Mouse (Mus musculus): ENCODE results near the gene Tph1.

Tph1 gene

DNA sequence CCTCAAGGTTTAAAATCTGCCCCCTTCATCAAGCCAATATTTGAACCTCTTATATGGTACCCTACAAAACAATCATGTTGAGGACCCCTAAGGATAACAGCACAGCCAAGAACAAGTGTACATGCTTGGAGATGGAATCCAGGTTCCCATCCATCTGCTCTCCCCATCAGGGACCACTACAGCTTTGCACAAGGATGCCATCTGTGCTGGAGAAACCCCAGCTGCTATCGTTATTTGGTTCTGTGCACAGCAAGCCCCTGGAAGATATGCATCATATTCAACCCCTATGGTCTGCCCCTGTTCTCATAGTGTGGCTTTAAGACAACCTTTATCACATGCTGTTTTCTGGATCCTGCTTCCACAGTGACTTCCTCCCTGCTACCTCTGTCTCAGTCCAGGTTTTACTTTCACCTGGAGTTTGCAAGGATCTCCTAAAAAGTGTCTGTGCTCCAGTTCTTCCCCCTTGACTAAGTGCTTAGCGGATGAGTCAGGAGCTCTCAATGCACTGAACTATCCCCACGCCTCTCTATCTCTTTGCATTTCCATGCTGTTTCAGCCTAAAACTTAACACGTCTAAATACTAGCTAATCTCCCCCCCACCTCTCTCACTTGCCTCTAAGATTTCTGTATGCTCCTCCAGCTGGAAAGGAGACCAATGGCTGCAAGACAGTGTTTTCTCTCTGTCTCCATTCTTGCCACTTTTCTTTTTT lies 23.8 kb downstream of the Tph1 start:
- DNase-seq (ENCODE audit: low read depth, low spot score), result no peak

DNA sequence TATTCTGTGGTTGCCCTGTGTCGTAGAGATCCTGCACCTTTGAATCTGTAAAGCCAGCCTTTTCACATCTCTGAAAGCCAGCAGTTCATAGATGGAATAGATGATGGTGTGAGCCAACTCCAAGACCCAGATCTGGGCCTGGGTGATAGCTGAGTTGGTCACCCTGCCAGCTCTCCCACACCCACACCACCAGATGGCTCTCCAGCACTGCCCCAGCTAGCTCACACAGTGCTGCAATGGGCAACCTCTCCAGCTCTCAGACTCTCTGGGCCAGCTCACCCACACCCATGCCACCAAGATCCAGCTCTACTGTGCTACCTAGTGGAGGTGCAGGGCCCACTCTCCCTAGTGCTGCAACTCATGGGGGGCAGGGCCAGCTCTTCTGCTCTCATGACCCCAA lies 29.2 kb downstream of the Tph1 start:
- DNase-seq (ENCODE audit: low read depth, low spot score), result peak; percentile 3

DNA sequence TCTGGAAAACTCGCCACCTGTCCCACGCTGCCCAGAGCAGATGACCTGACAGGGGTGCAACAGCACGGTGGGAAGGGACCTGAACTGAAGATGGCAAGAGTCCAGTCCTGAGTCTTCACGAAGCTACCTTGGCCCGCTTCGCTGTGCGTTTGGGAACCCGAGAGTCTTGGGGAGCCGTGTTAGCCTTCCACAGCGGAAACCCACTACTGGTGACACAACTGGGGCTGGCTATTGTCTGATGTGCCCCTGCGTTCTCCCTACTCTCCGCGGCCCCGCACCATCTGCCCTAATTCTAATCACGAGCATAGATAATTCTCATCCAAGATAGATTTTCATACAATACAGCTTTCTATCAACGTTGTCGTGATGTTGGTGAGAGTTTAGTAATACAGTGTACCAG lies 32.3 kb downstream of the Tph1 start:
- no peak for DNase-seq (ENCODE audit: low read depth, low spot score)

DNA sequence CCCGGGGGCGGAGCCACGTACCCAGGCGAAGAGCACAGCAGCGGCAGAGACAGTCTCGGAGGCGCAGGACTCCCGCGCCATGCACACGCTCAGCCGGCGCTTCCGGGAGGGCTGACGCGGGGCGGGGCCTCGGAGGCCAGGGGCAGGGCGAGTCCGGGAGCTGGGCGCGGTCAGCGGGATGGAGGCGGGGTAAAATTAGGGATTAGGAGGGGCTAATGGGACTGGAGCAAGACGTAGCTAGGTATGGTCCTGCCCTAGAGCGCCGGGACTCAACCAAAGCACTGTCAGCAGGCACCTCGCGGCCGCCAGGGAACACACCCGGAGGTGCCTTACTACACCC lies 32.7 kb downstream of the Tph1 start, which contains the start of gene Sergef:
TSS of gene Sergef (minus strand) at position 116 of the 340 bp plus-strand sequence.
- peak; percentile 74 for DNase-seq (ENCODE audit: low read depth, low spot score)

DNA sequence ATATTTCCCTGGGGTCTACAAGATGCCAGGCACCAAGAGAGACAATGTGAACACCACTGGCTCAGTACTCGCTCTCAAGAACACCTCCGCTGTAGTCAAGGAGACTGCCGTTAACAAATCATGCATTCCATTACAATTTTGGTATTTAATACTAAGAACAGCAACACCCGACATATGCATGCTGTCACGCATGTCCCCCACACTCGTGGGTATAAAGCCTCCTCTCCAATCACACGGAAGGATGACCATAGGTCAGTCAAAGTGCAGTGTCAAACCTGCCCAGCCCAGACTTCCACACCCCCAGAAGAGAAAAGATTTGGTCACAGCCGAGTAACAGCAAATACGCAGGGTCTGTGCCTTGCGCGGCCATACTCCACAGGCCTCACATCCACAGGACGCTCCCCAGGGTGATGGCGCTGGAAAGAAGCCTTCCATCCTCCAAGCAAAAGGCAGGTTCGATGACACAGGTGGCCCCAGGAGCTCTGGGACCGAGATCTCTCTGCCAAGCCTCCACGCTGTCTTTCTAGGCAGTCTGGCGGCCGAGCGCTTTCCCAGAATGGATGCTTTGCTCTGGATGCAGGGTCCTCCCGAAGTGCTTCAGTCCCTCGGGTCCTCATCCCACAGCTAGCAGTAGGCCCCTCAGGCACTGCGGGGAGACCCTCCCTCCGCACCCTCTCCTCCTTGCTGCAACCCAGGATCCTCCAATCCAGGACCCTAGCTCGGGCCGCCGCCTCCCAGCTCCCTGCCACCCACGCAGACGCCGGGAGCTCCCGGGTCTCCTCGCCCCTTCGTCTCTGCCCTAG lies 33.2 kb downstream of the Tph1 start:
- peak; percentile 6 for DNase-seq (ENCODE audit: low read depth, low spot score)

DNA sequence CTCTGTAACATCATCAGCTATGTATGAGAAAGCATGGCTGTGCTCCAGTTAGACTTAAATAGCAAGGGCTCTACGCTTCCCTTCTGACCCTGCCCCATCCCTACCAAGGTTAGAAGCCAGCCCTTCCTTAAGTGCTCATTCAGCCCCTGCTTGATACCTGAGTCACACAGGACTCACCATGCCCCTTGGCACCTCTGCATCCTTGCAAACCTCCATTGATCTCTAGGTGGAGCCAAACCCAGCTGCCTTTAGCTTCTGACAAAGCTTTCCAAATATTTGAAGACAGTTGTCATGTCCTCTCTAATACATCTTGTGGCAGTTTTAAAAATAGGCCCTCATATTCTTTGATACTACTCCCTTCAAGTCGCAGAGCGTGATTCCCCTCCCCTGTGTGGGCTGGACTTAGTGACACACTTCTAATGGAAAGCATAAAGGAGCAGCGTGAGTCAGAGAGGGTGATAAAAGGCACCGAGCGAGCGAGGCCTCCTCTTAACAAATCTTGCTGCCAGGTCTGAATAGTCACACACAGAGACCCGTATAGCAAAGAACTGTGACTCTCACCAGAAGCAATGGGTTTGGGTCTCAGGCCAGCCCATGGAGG lies 43.9 kb downstream of the Tph1 start:
- peak; percentile 38 for DNase-seq (ENCODE audit: low read depth, low spot score)

DNA sequence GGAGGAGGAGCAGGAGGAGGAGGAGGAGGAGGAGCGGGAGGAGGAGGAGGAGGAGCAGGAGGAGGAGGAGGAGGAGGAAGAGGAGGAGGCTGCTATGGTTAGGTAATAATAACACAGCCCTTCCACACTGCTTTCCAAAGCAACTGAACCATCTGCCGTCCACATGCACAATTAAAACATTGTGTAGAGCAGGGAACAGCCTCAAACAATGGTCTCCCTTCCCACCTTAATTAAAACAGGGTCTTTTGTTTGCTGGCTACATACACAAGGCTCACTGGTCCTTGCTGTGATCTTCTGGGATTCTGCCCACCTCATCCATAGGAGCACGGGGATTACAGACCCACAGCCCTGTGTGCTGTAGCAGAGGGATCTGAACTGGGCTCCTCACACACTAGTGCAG lies 48.4 kb downstream of the Tph1 start:
- DNase-seq (ENCODE audit: low read depth, low spot score), result no peak

DNA sequence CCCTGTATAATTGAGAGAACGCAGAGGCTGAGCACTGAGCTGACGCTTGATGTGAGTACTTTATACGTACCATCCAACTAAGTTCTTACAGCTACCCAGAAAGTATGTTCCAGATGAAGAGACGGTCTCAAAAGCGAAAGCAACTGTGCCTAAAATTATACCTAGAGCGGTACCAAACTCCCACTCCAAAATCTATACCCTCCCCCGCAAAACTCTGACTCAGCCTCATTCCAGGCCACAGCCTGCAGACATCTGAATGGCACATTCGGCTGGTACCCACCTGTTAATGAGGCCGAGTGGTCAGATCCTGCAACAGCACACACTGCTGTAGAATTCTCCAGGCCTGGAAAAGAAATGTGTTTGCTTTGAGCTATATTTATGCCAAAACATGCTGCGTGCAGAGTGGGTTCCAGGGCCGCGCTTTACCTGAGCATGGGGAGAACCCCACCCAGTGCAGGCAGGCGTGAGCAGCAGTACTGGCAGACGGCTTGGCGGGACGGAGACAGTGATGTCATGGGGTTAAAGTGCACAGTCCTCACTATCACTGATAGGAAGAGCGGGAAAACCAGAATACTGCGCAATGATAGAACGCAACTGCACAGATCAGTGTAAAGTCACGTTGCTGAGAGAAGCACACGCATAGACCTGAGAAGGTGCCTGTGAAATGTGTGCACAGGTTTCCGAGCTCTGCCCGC lies 53.8 kb downstream of the Tph1 start:
- DNase-seq (ENCODE audit: low read depth, low spot score), result no peak

DNA sequence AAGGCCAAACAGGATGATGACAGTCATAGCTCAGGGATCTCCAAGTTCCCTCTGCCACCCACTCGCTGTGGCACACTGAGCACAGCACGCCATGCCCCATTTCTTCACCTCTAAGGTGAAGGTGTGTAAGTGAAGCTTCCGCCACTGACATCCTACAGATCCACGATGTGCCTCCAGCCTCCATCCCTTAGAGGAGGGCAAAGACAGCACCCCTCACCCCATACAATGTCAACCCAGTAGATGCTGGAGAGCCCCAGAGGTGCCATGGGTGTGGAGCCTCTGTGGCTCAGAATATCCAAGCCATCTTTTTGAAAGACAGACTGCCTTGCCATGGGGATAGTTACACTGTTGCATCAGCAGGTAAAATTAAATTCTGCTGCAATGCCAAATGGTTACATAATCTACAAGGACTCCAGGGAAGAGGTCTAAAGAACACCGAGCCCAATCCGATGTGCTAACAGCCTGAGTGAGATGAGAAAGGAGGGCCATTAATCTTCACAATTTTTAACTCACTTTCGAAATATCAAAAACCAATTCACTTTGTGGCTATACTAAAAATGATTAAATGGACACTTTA lies 55.8 kb downstream of the Tph1 start:
- no peak for DNase-seq (ENCODE audit: low read depth, low spot score)

DNA sequence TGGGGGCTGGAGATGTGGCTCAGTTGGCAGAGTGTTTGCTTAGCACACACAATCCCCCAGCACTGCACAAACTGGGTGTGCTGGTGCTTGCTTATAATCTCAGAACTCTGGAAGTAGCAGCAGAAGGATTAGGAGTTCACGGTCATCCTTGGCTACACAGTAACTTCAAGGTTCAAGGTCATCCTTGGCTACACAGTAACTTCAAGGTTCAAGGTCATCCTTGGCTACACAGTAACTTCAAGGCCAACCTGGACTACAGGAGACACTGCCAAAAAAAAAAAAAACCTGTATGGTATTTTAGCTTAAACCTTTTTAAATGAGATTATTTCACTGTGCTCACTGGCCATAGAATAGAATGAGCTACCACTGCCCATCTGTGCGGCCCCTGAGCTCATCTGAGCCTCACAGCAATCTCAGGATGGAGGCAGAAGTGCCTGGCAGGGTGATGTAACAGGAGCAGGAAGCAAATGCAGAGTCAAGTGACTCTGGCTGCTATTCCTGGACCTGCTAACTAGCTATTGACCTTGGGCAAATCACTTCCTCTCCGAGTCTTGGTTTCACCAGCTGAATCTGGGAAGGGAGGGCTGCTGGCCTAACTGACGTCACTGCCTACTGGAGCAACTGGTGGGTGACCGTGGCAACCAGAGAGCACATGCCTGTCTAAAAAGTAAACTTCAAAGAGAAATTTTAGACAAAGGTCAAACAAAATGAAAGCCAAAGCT lies 56.9 kb downstream of the Tph1 start:
- DNase-seq (ENCODE audit: low read depth, low spot score), result no peak

DNA sequence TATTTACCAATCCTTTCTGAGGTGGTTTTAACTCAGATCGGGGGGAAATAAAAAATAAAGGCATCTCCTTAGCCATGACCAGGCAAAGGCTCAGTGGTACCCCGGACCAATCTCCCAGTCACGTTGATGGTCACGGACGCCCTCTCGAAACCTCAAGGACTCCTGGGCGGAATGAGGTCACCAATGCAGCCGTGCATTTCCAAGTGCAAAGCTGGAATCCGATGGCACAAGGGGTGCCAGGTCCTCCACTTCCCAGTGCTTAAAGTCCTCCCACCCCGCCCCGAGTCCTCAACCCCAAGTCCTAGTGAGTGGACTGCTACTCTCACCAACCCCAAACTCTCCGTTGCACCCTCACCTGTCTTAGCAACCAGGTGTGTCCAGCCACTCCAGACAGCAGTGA lies 58.1 kb downstream of the Tph1 start:
- no peak for DNase-seq (ENCODE audit: low read depth, low spot score)

DNA sequence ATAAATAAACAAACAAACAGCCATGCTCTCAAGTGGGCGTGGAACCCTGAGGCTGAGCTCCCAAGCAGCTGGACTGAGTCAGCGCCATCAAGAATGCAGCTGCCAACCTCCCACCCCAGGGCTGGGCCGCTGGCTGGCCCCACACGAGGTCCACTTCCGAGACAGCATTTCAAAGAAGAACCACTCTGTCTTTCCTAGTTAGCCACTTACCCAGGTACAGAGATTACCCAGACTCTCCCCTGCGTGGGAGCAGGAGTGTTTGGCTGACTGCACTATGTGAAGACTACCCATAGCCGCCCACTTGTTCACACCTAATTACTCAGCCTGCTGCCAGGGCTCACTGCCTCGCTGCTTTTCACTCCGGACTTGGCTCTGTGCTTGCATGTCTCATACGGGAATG lies 59.2 kb downstream of the Tph1 start:
- no peak for DNase-seq (ENCODE audit: low read depth, low spot score)

DNA sequence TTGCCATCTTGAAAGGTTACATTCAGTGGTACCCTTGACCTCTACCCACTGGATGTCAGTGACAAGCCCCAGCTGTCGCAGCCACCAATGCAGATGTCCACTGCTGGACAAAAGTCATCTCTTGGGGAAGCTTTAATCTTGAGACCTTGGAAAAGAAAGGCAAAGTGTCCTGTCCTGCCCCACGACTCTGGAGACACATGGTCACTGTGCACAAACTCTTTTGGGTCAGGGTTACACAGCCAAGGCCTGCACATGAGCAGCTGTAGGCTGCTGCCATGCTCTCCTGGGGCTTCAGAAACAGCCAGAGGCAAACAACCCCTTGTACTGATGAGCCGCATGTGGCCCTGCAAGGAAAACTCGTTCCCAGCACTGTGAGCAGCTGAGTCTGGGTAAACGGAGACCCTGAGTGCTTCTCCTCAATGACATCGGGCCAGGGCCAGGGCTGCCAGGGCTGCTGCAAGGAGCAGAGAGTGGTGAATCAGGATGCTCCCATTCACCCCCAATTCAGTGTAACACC lies 59.9 kb downstream of the Tph1 start:
- no peak for DNase-seq (ENCODE audit: low read depth, low spot score)

DNA sequence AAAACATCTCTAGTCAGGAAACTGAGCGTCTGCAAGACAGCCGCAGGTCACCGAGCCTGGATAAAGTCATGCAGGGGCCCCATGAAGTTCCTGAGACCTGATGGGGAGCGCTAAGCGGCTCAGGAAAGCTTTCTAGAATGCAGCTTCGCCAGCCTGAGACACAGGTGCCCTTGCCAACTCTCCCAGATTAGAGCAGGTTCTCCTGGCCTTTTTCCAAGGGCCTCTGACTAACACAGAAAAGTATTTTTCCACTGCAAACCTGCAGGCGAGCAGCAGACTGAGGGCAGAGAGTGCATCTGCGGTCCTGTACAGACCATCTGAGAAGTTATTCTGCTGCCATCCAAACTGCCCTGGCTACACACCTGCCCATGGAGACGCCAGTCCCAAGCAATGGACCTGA lies 60.4 kb downstream of the Tph1 start:
- peak; percentile 61 for DNase-seq (ENCODE audit: low read depth, low spot score)

DNA sequence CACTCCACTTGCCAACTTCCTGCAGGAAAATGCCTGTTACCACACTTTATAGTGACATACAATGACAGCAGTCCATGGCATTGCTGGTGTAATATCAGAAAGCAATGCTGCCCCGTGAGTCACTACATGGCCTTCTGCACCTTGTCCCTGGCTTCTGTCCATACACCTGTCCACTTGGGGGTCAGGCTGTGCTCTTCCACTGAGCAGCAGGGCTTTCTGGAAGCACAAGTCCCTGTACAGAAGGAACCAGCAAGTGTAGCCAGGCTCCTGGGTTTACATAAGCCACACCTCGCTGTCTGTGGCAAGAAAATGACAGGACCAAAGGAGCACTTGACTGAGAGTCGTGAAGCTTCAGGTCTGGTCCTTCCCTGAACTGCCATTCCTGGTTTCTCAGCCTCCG lies 63.0 kb downstream of the Tph1 start:
- no peak for DNase-seq (ENCODE audit: low read depth, low spot score)

DNA sequence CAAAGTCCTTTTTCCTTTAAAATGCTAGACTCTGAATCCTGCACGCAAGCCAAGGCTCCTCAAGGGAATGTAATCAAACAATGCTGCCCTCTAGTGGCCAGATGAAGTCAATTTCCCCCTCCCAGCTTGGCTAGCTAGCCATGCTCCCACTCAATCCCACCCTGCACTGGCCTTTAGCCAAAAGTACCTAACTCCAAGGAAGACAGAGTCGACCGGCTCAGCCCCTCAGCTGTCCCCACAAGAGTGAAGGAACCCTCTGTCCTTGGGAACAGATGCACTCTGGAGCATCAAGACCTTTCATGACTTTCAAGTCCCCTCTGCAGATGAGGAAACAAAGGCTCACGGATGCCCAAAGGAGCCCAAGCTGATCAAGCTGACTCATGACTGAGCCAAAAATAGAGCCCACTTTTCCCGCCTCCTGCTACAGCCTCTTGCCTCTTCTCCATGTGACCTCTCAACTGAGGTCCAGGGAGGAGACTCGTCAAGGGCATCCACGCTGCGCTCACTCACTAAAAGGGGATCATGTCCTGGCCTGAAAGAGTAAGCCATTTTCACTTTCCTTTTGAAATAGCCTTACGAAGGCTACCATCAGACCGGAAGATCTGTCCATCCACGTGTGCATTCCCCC lies 64.8 kb downstream of the Tph1 start:
- peak; percentile 74 for DNase-seq (ENCODE audit: low read depth, low spot score)

DNA sequence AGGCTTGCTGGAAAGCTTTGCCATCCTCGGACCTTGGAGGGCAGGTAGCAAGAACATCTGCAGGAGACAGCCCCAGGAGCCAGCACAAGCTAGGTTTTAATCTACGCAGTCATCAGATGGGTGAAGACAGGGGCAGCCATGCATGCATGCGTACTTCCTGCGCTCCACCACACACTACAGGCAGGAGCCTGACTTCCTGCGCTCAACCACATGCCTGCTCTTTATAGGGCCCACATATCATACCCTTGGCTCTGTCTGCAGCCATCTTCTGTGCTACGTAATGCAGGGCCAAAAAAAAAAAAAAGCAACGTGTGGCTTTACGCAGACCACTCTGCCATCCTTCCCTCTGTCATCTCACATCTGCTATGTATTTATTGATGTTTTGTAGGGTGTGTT lies 65.3 kb downstream of the Tph1 start:
- no peak for DNase-seq (ENCODE audit: low read depth, low spot score)

DNA sequence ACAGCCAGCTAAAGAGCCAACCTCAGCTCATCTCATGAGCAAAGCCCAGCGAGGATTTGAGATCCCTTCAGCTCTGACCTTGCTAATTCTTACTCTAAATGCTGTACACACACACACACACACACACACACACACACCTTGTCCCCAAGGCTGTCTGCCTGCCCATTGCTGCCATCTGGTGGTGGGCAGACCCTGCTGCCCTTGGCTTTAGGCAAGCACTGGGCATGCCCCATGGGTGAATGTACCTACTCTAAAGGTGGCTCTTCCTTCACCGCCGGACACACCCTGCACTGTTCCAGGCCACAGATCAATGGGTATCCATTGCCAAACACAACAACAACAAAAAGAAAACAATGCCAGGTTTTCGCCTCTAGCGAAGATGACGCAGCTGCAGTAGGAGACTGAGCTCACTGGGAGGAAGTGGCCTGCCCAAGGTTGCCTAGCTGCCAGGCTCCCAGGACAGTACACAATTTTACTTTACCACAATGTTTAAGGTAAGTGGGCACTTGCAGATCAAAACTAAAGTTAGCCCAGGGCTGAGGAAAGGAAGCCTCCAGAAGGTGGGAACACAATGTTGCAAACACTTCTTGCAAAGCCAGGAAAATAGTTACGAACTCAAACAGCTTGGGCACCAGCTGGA lies 65.8 kb downstream of the Tph1 start:
- DNase-seq (ENCODE audit: low read depth, low spot score), result peak; percentile 60

DNA sequence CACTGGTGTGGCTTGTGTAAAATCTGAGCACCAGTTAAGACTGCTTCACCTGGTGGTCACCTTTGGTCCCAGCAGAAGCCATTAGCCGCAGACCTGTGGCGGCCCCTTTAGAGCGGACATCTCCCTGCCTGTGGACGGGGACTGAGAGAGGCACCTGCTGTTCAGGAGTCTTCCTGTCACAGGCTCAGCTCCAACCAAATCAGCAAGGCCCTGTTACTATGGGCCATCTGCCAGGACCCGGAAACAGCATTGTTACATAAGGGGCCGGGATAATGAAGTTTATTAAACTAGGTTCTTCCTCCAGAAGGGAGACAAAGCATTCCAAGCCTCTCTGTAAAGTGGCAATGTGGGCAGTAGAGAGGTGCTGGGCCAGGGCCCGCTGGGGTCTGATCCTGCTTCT lies 69.3 kb downstream of the Tph1 start:
- DNase-seq (ENCODE audit: low read depth, low spot score), result no peak

DNA sequence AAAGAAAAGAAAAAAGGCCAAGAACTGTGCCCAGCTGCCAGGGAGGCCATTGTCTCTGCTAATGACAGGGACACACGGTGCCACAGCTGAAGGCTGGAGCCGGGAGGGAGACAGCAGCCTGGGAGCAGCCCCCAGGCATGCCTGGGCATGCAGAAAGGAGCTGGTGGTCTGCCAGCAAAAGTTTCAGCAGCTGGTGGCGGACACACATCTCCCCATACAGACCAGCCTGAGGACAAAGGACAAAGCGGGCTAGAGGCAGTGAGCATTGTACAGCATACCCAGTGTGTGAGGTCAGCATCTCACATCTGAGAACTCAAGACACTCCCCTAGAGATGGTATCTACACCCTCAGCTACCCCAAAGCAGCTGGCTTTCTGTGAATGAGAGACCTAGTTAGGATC lies 70.3 kb downstream of the Tph1 start:
- peak; percentile 26 for DNase-seq (ENCODE audit: low read depth, low spot score)
